Mouse (Mus musculus) c-Kit-negative CD71-positive TER-119-positive erythroid progenitor cells, embryonic 14.5 days (primary cell): ENCODE measurements around the gene 5730522E02Rik.

ENCODE experiments used
- DNase-seq: peaks from one replicate; pipeline ENCODE4 v3.0.0-alpha.2; 2013; ENCODE audit warnings: low read depth, low spot score

Gene 5730522E02Rik

GRCm38 (mm10) chr11:26128385-26128784 lies 82.2 kb downstream of the 5730522E02Rik start:
- DNase-seq = no peak

- DNase-seq = no peak
Measured at GRCm38 (mm10) chr11:26125923-26126322, 84.6 kb downstream of the 5730522E02Rik start.

DNA sequence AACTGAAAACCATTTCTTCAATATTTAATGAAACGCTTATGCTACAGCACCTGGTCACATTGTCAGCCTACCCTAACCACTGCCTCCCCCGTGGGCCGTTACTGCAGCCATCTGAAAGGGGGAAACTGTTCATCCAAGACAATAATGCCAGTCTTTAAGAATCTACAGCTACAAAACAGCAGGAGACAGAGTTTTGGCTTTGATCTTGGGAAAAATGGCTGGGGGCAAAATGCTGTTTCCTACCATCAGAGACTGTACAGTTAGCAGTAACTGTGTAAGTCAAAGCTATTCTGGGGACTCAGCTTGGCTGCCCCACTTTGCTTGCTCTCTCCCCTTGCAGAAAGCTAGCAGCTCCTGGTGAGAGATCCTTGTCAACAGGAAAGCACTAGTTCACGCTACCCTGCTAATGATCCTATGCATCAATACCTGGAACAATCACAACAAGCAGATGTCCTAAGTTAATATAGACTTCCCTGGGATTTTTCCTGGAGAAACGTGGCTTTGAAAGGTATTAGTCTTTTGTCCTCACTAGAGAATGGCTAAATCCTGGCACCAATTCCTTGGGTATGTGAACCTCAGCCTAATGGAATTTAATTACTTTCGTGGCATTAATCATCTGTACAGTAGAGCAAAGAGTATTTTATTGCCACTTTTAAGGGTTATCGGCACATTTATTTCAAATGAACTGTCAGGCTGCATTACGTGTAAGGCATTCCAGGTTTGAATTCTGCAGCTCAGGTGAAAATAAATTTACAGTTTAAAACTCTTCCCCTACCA lies 89.6 kb downstream of the 5730522E02Rik start:
- no peak for DNase-seq

GRCm38 (mm10) chr11:26117651-26118050 lies 92.9 kb downstream of the 5730522E02Rik start:
- no peak for DNase-seq

GRCm38 (mm10) chr11:26112206-26112605 lies 98.4 kb downstream of the 5730522E02Rik start:
- DNase-seq = no peak

- DNase-seq = no peak
Measured at GRCm38 (mm10) chr11:26108647-26109046, 101.9 kb downstream of the 5730522E02Rik start.

GRCm38 (mm10) chr11:26104680-26105079 lies 105.9 kb downstream of the 5730522E02Rik start:
- DNase-seq = no peak

DNA sequence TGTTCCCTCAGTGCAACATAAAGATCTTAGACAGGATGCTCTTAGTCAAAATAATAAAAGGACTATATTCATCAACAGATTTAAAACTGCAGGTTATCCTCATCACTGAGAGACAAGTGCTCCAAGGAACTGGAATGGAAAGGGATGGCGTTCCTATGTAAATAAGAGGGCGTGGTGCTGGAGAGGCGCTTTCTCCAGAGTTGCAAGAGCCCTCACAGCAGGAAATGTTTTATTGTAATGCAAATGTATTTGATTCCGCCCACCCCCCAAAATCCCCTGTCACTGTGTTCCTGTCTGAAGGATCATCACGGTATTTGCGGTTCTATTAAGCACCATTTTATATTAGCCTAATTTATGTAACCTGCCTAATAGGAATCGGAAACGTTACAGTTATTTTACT lies 106.9 kb downstream of the 5730522E02Rik start:
- DNase-seq = no peak

DNA sequence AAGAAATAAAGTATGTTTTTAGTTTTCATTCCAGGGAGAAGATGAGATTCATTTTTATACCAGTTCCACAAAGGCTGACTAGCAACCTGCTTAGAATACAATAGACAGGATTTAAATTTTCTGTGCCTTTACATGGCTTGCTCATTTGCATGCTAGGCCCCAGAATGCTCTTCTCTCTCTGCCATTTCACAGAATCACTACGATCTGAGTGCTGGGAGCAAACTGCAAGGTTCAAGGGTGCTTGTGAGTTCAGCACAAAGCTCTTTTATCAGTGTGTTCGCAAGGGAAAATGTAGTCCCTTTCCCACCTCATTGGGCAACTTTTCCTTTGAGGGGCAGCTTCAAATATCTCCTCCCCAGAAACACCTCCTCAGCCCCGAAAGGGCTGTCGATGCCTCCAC lies 107.7 kb downstream of the 5730522E02Rik start:
- no peak for DNase-seq

DNA sequence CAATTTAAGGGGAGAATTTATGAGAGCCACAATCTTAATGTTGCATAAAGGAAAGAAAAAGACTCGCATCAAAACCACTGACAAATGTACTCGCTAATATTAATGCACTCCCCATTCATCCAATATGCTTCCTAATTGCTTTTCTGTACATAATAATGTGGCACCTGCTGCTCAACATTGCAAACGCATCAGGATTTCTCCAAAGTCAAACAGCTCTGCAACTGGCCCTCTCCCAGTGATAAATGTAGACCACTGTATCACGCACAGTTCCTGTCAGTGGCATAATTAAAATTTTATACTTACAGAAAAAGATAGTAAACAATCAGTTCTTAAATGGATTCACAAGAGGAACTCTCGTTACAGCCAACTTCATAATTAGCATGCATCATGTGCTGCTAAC lies 110.5 kb downstream of the 5730522E02Rik start:
- DNase-seq = no peak

GRCm38 (mm10) chr11:26098933-26099332 lies 111.6 kb downstream of the 5730522E02Rik start:
- no peak for DNase-seq

DNA sequence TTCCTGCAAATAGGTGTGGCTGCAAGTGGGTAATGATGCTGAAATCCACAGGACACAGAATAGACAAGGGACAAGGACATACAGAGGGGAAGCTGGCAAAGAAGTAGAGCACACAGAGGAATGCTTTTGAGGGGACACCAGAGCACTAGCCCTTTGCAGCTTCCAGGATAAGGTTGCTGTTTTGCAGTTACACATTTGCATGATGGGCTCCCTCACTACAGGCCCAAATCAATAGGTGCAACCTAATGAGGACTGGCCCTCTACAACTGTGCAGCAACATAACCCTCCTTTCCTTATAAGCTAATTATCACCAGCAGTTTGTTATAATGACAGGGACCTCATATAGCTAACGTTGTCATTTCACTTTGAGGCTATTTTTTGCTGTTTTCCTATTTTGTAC lies 114.5 kb downstream of the 5730522E02Rik start:
- no peak for DNase-seq

DNA sequence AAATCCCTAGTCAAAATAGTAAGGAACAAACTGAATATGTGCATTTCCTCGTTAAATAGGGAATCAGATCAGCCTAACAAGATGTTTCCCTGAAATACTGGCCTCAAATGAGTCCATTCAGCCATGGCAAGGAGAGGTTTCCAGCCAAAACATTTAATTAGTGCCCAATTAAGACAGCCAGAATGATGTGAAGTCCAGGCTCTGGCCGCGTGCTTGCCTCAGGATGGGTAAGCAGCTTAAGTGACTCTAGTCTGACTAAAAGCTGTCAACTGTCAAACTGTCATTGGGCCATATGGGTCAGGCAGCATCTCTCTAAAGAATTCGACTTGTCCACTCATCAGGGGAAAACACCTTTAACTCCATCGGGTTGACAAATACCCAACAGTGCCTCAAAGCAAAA lies 121.6 kb downstream of the 5730522E02Rik start:
- no peak for DNase-seq

DNA sequence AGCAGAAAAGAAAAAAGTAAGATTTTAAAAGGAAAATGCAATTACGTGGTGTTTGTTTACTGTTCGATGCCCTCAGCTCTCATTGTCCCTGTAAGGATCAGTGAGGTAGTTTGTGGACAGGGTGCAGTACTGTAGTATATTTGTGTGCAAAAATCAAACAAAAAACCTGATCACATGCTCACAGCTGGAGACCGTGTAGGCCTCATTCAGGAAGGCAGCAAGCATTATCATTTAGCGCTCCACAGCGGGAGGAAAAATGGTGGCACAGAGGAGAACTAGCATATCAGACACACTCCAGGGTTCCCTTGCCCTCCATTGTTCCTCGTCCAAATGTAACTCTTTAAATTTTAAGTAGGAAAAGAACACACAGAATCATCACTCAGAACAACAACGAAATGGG lies 123.9 kb downstream of the 5730522E02Rik start:
- no peak for DNase-seq

- DNase-seq = no peak
Measured at GRCm38 (mm10) chr11:26085380-26086035, 125.1 kb downstream of the 5730522E02Rik start.

- DNase-seq = no peak
Measured at GRCm38 (mm10) chr11:26076335-26076734, 134.2 kb downstream of the 5730522E02Rik start.

GRCm38 (mm10) chr11:26075536-26075935 lies 135.0 kb downstream of the 5730522E02Rik start:
- DNase-seq = no peak

DNA sequence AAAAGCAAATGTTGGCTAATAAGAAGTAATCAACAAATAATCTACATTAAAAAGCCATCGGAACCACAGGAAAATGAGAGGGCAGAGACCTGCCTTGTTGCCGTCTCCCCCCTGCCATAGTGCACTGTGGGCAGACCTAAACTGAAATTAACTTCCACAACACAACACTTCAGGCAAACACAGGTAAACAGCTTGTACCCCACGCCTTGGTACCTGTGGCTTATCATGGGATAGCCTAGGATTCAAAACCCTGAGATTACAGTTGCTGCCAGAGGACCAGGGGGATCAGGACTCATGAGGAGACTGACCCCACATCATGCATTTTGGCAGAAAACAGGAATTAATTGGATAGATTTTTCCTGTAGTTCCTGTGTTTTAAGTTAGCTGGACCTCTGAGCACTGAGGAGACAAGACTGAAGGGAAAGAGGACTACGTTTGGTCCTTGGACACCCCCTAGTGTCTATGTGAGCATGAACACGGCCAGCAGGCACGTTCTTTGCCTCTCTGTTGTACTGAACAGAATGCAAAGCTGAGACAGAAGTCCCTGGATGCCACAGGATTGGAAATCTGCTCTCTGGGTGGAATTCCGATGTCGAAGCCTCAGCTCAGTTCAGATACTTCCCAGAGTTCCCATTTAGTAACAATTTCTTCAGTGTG lies 136.8 kb downstream of the 5730522E02Rik start:
- DNase-seq = no peak

DNA sequence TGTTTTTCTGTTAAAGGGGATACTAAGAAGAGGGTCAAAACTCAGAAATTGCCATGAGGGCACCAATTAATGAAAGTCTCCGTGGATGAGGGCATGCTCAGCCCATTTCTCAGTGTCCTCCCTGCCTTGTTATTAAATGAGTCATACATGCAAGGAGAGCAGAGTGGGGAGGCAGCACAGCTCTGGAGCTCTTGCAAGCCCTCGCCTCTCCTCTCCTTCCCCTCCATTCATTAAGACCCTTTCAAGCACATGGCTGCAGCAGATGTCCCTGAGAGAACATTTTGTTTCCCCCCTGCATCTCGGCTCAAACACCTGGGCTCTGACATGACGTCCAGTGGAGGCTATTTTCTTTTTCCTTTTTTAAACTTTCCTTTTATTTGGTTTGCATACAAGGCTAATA lies 138.5 kb downstream of the 5730522E02Rik start:
- no peak for DNase-seq

DNA sequence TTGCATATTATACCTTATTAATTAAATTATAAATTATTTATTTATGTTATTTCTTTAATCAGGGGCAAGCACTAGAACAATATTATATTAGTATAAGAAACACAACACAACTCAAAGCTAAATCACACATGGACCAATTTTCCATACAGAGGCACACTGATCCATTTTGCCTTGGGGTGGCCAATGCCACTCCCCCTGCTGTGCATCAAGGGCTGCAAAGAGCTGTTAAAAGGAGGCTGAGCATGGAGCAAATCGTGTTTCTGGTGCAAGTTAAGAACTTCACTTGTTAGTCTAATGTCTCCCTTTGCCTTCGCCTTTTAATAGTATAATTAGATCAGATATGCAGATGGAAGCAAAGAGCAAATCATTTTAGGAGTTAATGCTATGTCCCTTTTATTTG lies 147.3 kb downstream of the 5730522E02Rik start:
- no peak for DNase-seq

DNA sequence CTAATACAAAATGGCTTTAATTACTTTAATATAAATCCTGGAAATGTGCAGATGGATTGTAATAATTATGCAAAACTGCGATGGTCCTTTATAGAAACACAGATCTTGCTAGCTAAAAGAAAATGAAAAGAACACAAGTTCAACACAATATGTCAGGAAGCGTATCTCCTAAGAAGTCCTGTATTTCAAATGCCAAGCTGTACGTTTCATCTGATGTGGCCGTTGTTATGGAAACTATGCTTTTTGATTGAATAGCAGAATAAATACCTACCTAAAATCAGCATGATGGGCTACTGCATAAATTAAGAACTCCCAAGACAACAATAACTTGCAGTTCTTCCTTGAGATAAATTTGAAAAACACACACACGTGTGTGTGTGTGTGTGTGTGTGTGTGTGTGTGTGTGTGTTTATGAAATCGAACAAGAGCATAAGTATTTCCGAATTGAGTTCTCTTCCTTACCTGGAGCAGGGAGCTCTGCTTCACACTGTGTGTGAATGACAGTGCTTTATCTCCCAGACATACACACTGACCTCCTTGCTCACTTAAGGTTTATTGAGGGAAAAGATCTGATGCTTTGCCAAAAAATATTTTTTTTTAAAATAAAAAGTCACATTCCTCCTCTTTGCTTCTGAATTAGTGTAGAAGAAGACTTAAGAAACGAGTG lies 149.0 kb downstream of the 5730522E02Rik start:
- no peak for DNase-seq

GRCm38 (mm10) chr11:26013527-26013926 lies 197.0 kb downstream of the 5730522E02Rik start:
- DNase-seq = no peak
